Mouse (Mus musculus): ENCODE data around the gene Six3. TPM values are rescaled to one million over a fixed set of nuclear protein-coding genes. Genes with fewer than 3 reads are reported as not detected.

Gene Six3
- polyA plus RNA-seq, 1 experiment = not detected

GRCm38 (mm10) chr17:85612526-85613265 is 712 bp upstream of the Six3 start:
- no peak for DNase-seq (ENCODE audit: low read depth)

- DNase-seq (ENCODE audit: low read depth) = no peak
These were observed 758 bp downstream of the Six3 start for GRCm38 (mm10) chr17:85614011-85614721.

- DNase-seq (ENCODE audit: low read depth) = no peak
These were observed 1.4 kb downstream of the Six3 start for GRCm38 (mm10) chr17:85614722-85615331.

GRCm38 (mm10) chr17:85615586-85615985 is 2.2 kb downstream of the Six3 start:
- DNase-seq (ENCODE audit: low read depth) = no peak

GRCm38 (mm10) chr17:85616526-85617500 is 3.4 kb downstream of the Six3 start:
- no peak for DNase-seq (ENCODE audit: low read depth)

- no peak for DNase-seq (ENCODE audit: low read depth)
These were observed 4.4 kb downstream of the Six3 start for GRCm38 (mm10) chr17:85617566-85618358.

GRCm38 (mm10) chr17:85618359-85619112 is 5.1 kb downstream of the Six3 start:
- no peak for DNase-seq (ENCODE audit: low read depth)

- DNase-seq (ENCODE audit: low read depth) = no peak
These were observed 6.0 kb downstream of the Six3 start for GRCm38 (mm10) chr17:85619113-85620085.

- no peak for DNase-seq (ENCODE audit: low read depth)
These were observed 6.7 kb downstream of the Six3 start for GRCm38 (mm10) chr17:85620086-85620481.

- DNase-seq (ENCODE audit: low read depth) = no peak
These were observed 7.5 kb downstream of the Six3 start for GRCm38 (mm10) chr17:85620680-85621504.

GRCm38 (mm10) chr17:85621505-85622310 is 8.3 kb downstream of the Six3 start:
- no peak for DNase-seq (ENCODE audit: low read depth)

- DNase-seq (ENCODE audit: low read depth) = no peak
These were observed 9.2 kb downstream of the Six3 start for GRCm38 (mm10) chr17:85622493-85623157.

- no peak for DNase-seq (ENCODE audit: low read depth)
These were observed 10.0 kb downstream of the Six3 start for GRCm38 (mm10) chr17:85623161-85624050.

- no peak for DNase-seq (ENCODE audit: low read depth)
These were observed 10.6 kb downstream of the Six3 start for GRCm38 (mm10) chr17:85624051-85624420.

Data from gonadal fat pad, adult 2 months (tissue).